Mouse (Mus musculus): ENCODE results near the gene Hoxa4. TPM values are rescaled to one million over a fixed set of nuclear protein-coding genes. Genes with fewer than 3 reads are reported as not detected.
A peak's percentile ranks its signal among the peaks of the same experiment; 100 is the strongest.

Hoxa4 gene
- polyA plus RNA-seq, 1 experiment, result 0.44 TPM

GRCm38 (mm10) chr6:52176391-52176790 lies 15.2 kb downstream of the Hoxa4 start:
- Histone ChIP-seq H3K9me3 (peaks cover 29% of the 10 kb centered on the region), H3K4me3 (replicated peaks) (no peak overlapping the region)

GRCm38 (mm10) chr6:52175864-52176263 lies 15.7 kb downstream of the Hoxa4 start:
- Histone ChIP-seq H3K4me1 (peaks cover 1% of the 10 kb centered on the region; the same call in 1 of the 2 replicates), H3K4me3 (replicated peaks) (no peak overlapping the region), H3K27me3 (replicated peaks) (peaks cover 53% of the 10 kb centered on the region), H3K36me3 (replicated peaks; ENCODE audit: low read length) (no peaks in the 10 kb centered on the region), H3K9me3 (peaks cover 29% of the 10 kb centered on the region)
- TF ChIP-seq GATA1 (IDR thresholded peaks at IDR 0.05; ENCODE audit: borderline replicate concordance, low read length) (no peak), FLI1 (IDR thresholded peaks at IDR 0.05; ENCODE audit: low read length) (no peak)

More at GRCm38 (mm10) chr6:52176391-52176790, 15.2 kb downstream of the Hoxa4 start:
- TF ChIP-seq GATA1 (IDR thresholded peaks at IDR 0.05; ENCODE audit: borderline replicate concordance, low read length), result no peak
- no peak for TF ChIP-seq FLI1 (IDR thresholded peaks at IDR 0.05; ENCODE audit: low read length)
- Histone ChIP-seq H3K4me1 (no peaks in the 10 kb centered on the region), H3K36me3 (replicated peaks; ENCODE audit: low read length) (no peaks in the 10 kb centered on the region), H3K27me3 (replicated peaks) (peaks cover 52% of the 10 kb centered on the region)

DNA sequence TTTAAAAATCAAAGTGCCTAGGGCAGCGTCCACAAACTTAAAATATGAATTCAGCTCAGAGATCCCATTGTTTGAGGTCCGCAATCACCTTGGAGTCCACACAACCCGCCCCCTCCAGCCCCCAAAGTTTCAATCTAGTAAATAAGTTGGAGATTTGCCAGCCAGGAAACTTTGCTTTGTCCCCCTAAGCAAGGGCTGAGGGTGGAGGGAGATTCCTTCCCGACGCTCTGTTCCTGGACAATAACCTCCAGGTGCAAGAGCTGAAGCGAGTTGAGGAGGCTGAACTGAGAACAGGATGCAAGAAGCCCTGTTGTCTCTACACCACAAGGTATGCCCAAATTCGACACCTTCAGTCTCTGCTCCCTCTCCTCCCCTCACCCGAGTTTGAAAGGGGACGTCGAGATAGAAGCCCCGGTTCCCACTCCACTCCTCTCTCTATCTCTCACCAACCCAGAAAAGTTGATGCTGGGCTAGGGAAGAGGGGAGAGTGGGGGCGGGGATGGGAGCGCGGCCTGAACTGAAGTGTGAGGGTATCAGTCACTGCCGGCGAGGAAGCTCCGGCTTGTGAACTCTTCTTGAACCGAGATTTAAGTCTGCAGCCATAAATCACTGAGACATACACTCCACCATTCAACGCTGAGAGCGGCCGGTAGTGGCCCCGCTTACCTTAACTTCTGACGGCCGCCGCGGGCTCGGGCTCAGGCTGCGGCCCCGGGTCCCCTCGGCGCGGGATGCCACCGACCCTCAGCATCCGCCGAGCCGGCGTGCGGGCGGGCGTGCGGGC lies 16.4 kb downstream of the Hoxa4 start:
- Histone ChIP-seq H3K27me3 (replicated peaks) (peaks cover 55% of the 10 kb centered on the region), H3K4me3 (replicated peaks) (no peak overlapping the region), H3K4me1 (peaks cover 5% of the 10 kb centered on the region; the same call in 1 of the 2 replicates), H3K36me3 (replicated peaks; ENCODE audit: low read length) (no peaks in the 10 kb centered on the region), H3K9me3 (peaks cover 29% of the 10 kb centered on the region)
- TF ChIP-seq GATA1 (IDR thresholded peaks at IDR 0.05; ENCODE audit: borderline replicate concordance, low read length), result no peak
- TF ChIP-seq FLI1 (IDR thresholded peaks at IDR 0.05; ENCODE audit: low read length), result no peak

DNA sequence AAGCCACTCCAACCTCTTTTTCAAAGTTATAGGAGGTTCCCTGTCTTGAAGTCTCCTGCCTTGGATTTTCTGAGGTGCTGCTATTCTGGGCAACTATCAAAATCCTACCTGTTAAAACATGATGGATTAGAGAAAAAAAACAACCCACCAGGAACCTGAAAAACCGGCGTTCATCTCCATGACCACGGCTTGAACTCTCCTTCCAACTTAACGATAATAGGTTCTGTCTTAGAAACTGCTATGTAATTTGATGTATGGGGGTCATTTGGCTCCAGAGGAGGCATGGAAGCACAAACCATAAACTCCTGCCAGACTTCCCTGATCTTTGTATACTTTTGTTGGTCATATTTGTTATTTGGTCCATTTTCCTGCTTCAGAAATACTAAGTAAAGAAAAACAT lies 17.9 kb downstream of the Hoxa4 start:
- H3K27me3 ChIP-seq (replicated peaks), result peaks cover 47% of the 10 kb centered on the region

DNA sequence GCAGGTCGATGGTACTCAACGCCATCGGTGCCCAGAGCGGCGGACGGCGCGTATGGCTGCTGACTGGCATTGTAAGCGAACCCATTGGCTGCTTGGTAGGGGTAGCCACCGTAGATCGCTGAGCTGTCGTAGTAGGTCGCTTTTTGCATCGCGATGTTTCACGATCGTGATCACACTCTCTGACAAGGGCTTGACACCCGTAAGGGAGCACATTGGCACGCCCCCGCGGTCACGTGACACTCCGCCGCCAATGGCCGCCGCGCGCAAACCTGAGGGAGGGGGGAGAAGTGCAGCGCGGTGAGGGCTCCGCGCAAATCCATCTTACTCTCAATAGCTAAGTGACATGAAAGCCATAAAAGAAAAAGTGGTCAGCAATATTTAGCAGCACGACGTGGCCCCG lies 19.1 kb downstream of the Hoxa4 start:
- peak overlapping the region; percentile 71 for H3K4me3 ChIP-seq (replicated peaks)
- peaks cover 5% of the 10 kb centered on the region; the same call in 1 of the 2 replicates for H3K4me1 ChIP-seq
- H3K27me3 ChIP-seq (replicated peaks), result peaks cover 48% of the 10 kb centered on the region
- TF ChIP-seq FLI1 (IDR thresholded peaks at IDR 0.05; ENCODE audit: low read length) (no peak), GATA1 (IDR thresholded peaks at IDR 0.05; ENCODE audit: borderline replicate concordance, low read length) (no peak)
- no peaks in the 10 kb centered on the region for H3K36me3 ChIP-seq (replicated peaks; ENCODE audit: low read length)
- peaks cover 34% of the 10 kb centered on the region for H3K9me3 ChIP-seq

More for the DNA sequence above, 17.9 kb downstream of the Hoxa4 start:
- H3K36me3 ChIP-seq (replicated peaks; ENCODE audit: low read length), result no peaks in the 10 kb centered on the region
- no peak overlapping the region for H3K4me3 ChIP-seq (replicated peaks)
- TF ChIP-seq GATA1 (IDR thresholded peaks at IDR 0.05; ENCODE audit: borderline replicate concordance, low read length) (no peak), FLI1 (IDR thresholded peaks at IDR 0.05; ENCODE audit: low read length) (no peak)
- peaks cover 5% of the 10 kb centered on the region; the same call in 1 of the 2 replicates for H3K4me1 ChIP-seq
- H3K9me3 ChIP-seq, result peaks cover 30% of the 10 kb centered on the region

GRCm38 (mm10) chr6:52171938-52172337 lies 19.6 kb downstream of the Hoxa4 start:
- H3K27me3 ChIP-seq (replicated peaks), result peaks cover 48% of the 10 kb centered on the region
- TF ChIP-seq GATA1 (IDR thresholded peaks at IDR 0.05; ENCODE audit: borderline replicate concordance, low read length) (no peak), FLI1 (IDR thresholded peaks at IDR 0.05; ENCODE audit: low read length) (no peak)
- peaks cover 30% of the 10 kb centered on the region for H3K9me3 ChIP-seq
- H3K36me3 ChIP-seq (replicated peaks; ENCODE audit: low read length), result no peaks in the 10 kb centered on the region
- peaks cover 5% of the 10 kb centered on the region; the same call in 1 of the 2 replicates for H3K4me1 ChIP-seq
- no peak overlapping the region for H3K4me3 ChIP-seq (replicated peaks)

- Histone ChIP-seq H3K9me3 (peaks cover 26% of the 10 kb centered on the region), H3K4me1 (peaks cover 5% of the 10 kb centered on the region; the same call in 1 of the 2 replicates), H3K27me3 (replicated peaks) (peaks cover 50% of the 10 kb centered on the region), H3K36me3 (replicated peaks; ENCODE audit: low read length) (no peaks in the 10 kb centered on the region), H3K4me3 (replicated peaks) (no peak overlapping the region)
- TF ChIP-seq GATA1 (IDR thresholded peaks at IDR 0.05; ENCODE audit: borderline replicate concordance, low read length), result no peak
- no peak for TF ChIP-seq FLI1 (IDR thresholded peaks at IDR 0.05; ENCODE audit: low read length)
Observed at GRCm38 (mm10) chr6:52171331-52171730, 20.2 kb downstream of the Hoxa4 start.

- Histone ChIP-seq H3K4me1 (peaks cover 5% of the 10 kb centered on the region; the same call in 1 of the 2 replicates), H3K9me3 (peaks cover 25% of the 10 kb centered on the region), H3K36me3 (replicated peaks; ENCODE audit: low read length) (no peaks in the 10 kb centered on the region), H3K27me3 (replicated peaks) (peaks cover 51% of the 10 kb centered on the region), H3K4me3 (replicated peaks) (no peak overlapping the region)
- no peak for TF ChIP-seq FLI1 (IDR thresholded peaks at IDR 0.05; ENCODE audit: low read length)
- no peak for TF ChIP-seq GATA1 (IDR thresholded peaks at IDR 0.05; ENCODE audit: borderline replicate concordance, low read length)
Observed at GRCm38 (mm10) chr6:52170898-52171223, 20.7 kb downstream of the Hoxa4 start.

- H3K9me3 ChIP-seq, result peaks cover 27% of the 10 kb centered on the region
- no peak overlapping the region for H3K4me3 ChIP-seq (replicated peaks)
- no peaks in the 10 kb centered on the region for H3K36me3 ChIP-seq (replicated peaks; ENCODE audit: low read length)
- no peak for TF ChIP-seq FLI1 (IDR thresholded peaks at IDR 0.05; ENCODE audit: low read length)
- no peak for TF ChIP-seq GATA1 (IDR thresholded peaks at IDR 0.05; ENCODE audit: borderline replicate concordance, low read length)
- peaks cover 5% of the 10 kb centered on the region; the same call in 1 of the 2 replicates for H3K4me1 ChIP-seq
- H3K27me3 ChIP-seq (replicated peaks), result peaks cover 55% of the 10 kb centered on the region
Observed at GRCm38 (mm10) chr6:52170166-52170897, 21.2 kb downstream of the Hoxa4 start.
